Mouse (Mus musculus) heart, embryonic 11.5 days (tissue): ENCODE measurements around the gene Slc9a3r2. TPM values are rescaled to one million over a fixed set of nuclear protein-coding genes. Genes with fewer than 3 reads are reported as not detected.

Experiments used
- ATAC-seq: fragments of 200-750 bp; cut with Nextera tagmentation; replicated peaks from 2 replicates; pipeline ENCODE4 v1.8.0; 2017; ENCODE audit warnings: moderate library complexity; ENCODE audit not compliant: insufficient number of reproducible peaks, low FRiP score, low TSS enrichment
- H3K27ac ChIP-seq: fragments of 300-500 bp; sonication (generic); 2 replicates; pipeline ENCODE4 v1.5.1; 2014; ENCODE audit warnings: mild to moderate bottlenecking, low read depth, low read length
- H3K27me3 ChIP-seq: fragments of 300-500 bp; sonication (generic); 2 replicates; pipeline ENCODE4 v1.6.1; 2014; ENCODE audit warnings: mild to moderate bottlenecking, low read length, mixed read lengths; ENCODE audit not compliant: control insufficient read depth, insufficient read depth
- H3K36me3 ChIP-seq: fragments of 300-500 bp; sonication (generic); 2 replicates; pipeline ENCODE4 v1.6.1; 2014; ENCODE audit warnings: mild to moderate bottlenecking, low read length, moderate library complexity, mixed read lengths; ENCODE audit not compliant: control insufficient read depth, insufficient read depth
- H3K4me1 ChIP-seq: fragments of 300-500 bp; sonication (generic); 2 replicates; pipeline ENCODE4 v1.6.1; 2014; ENCODE audit warnings: low read length; ENCODE audit not compliant: control insufficient read depth, insufficient read depth
- H3K4me2 ChIP-seq: fragments of 300-500 bp; sonication (generic); 2 replicates; pipeline ENCODE4 v1.6.1; 2014; ENCODE audit warnings: mild to moderate bottlenecking, moderate library complexity
- H3K4me3 ChIP-seq: fragments of 300-500 bp; sonication (generic); 2 replicates; pipeline ENCODE4 v1.5.1; 2014; ENCODE audit warnings: low read depth, low read length
- H3K9ac ChIP-seq: fragments of 300-500 bp; sonication (generic); 2 replicates; pipeline ENCODE4 v1.6.1; 2014; ENCODE audit warnings: mild to moderate bottlenecking, low read depth, low read length, moderate library complexity
- H3K9me3 ChIP-seq: fragments of 300-500 bp; sonication (generic); replicated peaks from 2 replicates; pipeline ENCODE4 v1.6.1; 2016; ENCODE audit warnings: low read length; ENCODE audit not compliant: control insufficient read depth
- WGBS: fragments of 180-500 bp; shearing (Covaris S2); extraction: QIAGEN DNeasy Blood & Tissue Kit; methylation state at CpG from one replicate; pipeline ENCODE4 v1.1.7; 2014; ENCODE audit not compliant: insufficient replicate concordance; 5-methylcytosine and 5-hydroxymethylcytosine counted together
- polyA plus RNA-seq: library from polyadenylated mRNA; unstranded; fragments of >200 nt; fragmentation: Nextera tagmentation; extraction: Ambion mirVana; gene quantifications from 2 replicates; pipeline ENCODE4 v1.2.1, GENCODE M21; 2014

Gene Slc9a3r2
- polyA plus RNA-seq, 1 experiment from 2014 or later, result 52.7 TPM

DNA sequence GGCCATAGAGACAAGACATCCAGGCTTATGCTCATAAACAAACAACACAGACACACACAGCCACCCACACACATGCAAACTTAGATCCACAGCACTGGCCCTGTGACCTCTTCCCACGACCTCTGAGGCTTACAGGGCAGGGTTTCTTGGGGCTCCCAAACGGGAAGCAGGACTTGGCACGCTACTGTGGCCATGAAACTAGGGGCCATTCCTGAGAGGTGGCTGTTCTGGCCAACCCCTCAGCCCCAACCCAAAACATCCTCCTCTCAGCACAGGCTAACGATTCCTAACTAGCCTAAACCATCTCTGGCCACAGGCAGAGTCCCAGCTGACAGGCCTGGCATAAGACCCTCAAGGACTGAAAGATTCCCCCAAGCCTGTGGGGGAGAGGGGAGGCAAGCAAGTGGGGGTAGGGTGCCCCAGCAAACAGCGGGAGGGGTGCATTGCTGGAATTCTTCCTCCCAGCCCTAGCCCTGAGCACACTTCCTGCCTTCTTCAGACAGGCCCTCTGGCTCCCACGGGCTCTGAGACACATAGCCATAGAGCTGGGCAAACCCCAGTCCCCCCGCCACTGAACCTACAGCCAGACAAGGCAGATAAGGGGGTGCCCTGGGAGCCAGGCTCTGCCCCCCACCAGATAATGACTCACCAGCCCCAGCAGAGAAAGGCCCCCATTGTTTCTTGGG lies 6.0 kb downstream of the Slc9a3r2 start:
- WGBS, result 32% methylated on average over 7 of the region's 7 CpGs
- peak; percentile 43 for ATAC-seq
- Histone ChIP-seq H3K27ac (peak overlapping the region; percentile 88), H3K9ac (peak overlapping the region; percentile 61), H3K27me3 (peaks cover 48% of the 10 kb centered on the region), H3K4me1 (peaks cover 43% of the 10 kb centered on the region), H3K4me2 (peak overlapping the region; percentile 20), H3K9me3 (no peaks in the 10 kb centered on the region), H3K4me3 (no peak overlapping the region), H3K36me3 (peaks cover 2% of the 10 kb centered on the region; the same call in 1 of the 2 replicates)

DNA sequence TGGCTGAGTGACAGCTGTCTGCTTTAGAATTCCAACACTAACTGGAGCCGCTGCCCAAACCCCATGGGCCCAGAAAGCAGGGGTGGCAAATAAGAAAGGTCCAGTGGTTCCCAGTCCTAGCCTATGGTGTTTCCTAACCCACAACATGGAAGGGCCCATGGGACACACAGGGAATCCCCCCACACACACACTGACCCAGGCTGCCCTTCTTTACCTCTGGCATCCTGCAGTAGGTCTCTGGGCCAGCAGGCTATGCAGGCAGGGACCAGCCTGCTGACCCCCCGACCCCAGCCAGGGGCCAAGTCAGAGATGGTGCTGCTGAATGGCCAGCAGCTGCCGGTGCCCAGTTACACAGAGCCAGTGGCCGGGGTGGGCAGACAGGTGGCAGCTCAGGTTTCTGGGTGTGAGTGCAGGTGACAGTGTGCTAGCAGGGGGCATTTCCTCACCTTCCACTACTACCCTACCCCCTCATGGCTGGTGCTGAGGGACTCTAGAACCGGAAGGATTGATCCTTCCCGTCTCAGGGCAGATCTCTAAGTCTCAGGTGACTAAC lies 7.3 kb downstream of the Slc9a3r2 start:
- Histone ChIP-seq H3K4me1 (peaks cover 40% of the 10 kb centered on the region), H3K36me3 (peaks cover 2% of the 10 kb centered on the region; the same call in 1 of the 2 replicates), H3K27ac (no peak overlapping the region), H3K9me3 (no peaks in the 10 kb centered on the region), H3K4me2 (no peak overlapping the region), H3K4me3 (no peak overlapping the region), H3K27me3 (peaks cover 48% of the 10 kb centered on the region), H3K9ac (no peak overlapping the region)
- WGBS, result 65% methylated on average over 6 of the region's 6 CpGs
- no peak for ATAC-seq

DNA sequence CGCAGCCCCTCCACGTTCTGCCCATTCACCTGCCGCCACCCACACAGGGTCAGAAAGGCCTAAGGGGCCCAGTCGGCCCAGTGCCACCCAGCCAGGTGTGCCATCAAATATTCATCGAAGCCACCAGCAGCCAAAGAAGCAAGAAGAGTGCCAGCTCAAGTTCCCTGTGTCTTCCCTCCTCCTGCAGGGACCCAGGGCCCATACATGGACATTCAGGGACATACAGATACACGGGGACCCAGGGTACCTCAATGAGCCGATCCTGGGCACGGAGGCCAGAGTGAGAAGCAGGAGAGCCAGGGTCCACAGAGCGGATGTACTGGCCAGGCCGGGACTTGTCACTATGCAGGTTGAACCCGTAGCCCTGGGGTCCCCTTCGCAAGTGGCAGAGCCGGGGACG lies 8.2 kb downstream of the Slc9a3r2 start:
- H3K36me3 ChIP-seq, result peaks cover 2% of the 10 kb centered on the region; the same call in 1 of the 2 replicates

DNA sequence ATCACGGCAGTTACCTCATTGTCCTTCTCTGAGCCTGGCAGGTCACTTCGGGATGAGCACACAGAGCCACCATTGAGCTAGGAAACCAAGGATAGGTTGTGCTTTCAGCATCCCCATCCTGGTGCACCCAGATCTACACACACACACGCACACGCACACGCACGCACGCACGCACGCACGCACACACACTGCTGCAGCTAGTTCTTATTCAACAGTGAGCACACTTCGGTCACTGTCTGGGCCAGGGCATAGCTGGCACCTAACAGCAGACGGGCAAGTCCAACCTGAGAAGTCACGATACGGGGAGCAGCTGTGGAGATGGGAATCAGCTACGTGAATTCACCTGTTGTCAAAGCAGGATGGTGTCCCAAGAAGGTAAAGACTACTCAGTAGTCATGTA lies 9.5 kb downstream of the Slc9a3r2 start:
- H3K4me2 ChIP-seq, result no peak overlapping the region
- H3K9ac ChIP-seq, result no peak overlapping the region
- no peak for ATAC-seq
- H3K36me3 ChIP-seq, result peaks cover 2% of the 10 kb centered on the region; the same call in 1 of the 2 replicates
- no peak overlapping the region for H3K27ac ChIP-seq
- peaks cover 45% of the 10 kb centered on the region for H3K27me3 ChIP-seq
- no peaks in the 10 kb centered on the region for H3K9me3 ChIP-seq
- H3K4me3 ChIP-seq, result no peak overlapping the region
- peaks cover 41% of the 10 kb centered on the region for H3K4me1 ChIP-seq
- WGBS, result 91% methylated on average over 15 of the region's 15 CpGs

More for the DNA sequence above, 8.2 kb downstream of the Slc9a3r2 start:
- H3K9ac ChIP-seq, result no peak overlapping the region
- H3K27ac ChIP-seq, result no peak overlapping the region
- H3K27me3 ChIP-seq, result peaks cover 45% of the 10 kb centered on the region
- H3K9me3 ChIP-seq, result no peaks in the 10 kb centered on the region
- no peak overlapping the region for H3K4me2 ChIP-seq
- ATAC-seq, result no peak
- H3K4me3 ChIP-seq, result no peak overlapping the region
- H3K4me1 ChIP-seq, result peaks cover 39% of the 10 kb centered on the region
- 85% methylated on average over 14 of the region's 14 CpGs for WGBS

DNA sequence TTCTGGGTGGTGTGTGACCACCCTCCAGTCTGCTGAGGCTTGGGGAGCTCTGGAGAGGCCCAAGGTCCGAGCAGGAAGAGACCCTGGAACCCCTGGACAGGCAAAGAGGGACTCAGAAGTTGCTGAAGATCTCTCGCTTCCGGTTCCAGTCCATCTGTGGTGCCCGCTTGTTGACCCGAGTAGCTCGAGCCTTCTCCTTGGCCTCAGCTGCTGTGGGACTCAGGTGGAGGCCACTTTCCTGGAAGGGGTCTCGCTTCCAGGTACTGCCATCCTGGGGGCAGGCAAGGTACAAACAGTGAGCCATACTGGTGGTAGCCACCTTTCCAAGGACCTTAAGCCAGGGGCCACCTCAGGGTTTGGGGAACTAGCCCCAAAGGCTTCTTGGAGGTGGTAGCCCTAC lies 10.0 kb downstream of the Slc9a3r2 start:
- peaks cover 36% of the 10 kb centered on the region for H3K4me1 ChIP-seq
- WGBS, result 84% methylated on average over 7 of the region's 7 CpGs
- H3K27me3 ChIP-seq, result peaks cover 45% of the 10 kb centered on the region

DNA sequence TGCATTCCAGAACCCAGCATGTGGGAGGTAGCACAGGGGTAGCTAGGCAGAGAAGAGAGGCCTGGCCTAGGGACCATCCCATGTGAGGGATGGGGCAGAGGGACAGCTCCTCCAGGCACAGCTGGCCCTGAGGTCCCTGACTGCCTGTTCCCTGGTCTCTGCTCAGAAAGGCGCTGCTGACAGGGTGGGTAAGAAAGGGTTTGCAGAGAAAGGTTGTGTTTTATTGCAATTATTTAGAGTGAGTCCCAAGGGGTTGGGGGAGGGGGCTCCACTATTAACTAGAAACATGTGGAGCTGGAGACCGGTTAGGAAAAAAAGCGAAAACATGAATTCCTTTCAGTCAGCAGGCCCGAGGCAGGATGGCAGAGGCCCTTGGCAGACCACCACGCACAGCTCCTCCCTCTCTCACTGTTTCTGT lies 10.5 kb downstream of the Slc9a3r2 start:
- Histone ChIP-seq H3K4me3 (no peak overlapping the region), H3K27ac (peak overlapping the region; percentile 71), H3K4me1 (peaks cover 31% of the 10 kb centered on the region), H3K27me3 (peaks cover 49% of the 10 kb centered on the region), H3K36me3 (peaks cover 2% of the 10 kb centered on the region; the same call in 1 of the 2 replicates), H3K4me2 (no peak overlapping the region), H3K9me3 (no peaks in the 10 kb centered on the region), H3K9ac (peak overlapping the region; percentile 22; the same call in 1 of the 2 replicates)
- 59% methylated on average over 5 of the region's 5 CpGs for WGBS
- ATAC-seq, result no peak; the same call in 1 of the 2 replicates

More for the DNA sequence above, 10.0 kb downstream of the Slc9a3r2 start:
- Histone ChIP-seq H3K4me3 (no peak overlapping the region), H3K36me3 (peaks cover 2% of the 10 kb centered on the region; the same call in 1 of the 2 replicates), H3K9me3 (no peaks in the 10 kb centered on the region), H3K9ac (peak overlapping the region; percentile 22; the same call in 1 of the 2 replicates), H3K4me2 (no peak overlapping the region), H3K27ac (peak overlapping the region; percentile 71)
- no peak for ATAC-seq

DNA sequence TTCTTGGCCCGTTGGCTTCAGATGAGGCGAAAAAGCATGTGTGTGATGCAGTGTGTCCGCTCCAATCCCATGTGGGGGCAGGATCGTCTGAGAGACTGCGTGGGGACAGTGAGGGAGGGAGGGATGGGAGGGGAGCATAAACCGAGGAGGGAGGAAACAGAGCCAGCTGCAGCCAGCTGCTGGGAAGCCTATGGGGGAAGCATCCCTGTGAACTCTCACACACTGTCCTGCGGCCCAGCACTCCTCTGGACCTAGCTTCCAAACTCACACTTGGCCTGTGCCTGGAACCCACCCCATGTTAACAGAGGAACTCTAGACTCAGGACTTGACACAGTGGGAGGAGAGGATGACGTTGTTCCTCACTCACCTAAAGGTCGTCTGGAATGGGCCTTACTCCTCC lies 11.3 kb downstream of the Slc9a3r2 start:
- no peak overlapping the region for H3K4me2 ChIP-seq
- peaks cover 24% of the 10 kb centered on the region for H3K4me1 ChIP-seq
- H3K27ac ChIP-seq, result peak overlapping the region; percentile 54
- no peaks in the 10 kb centered on the region for H3K9me3 ChIP-seq
- 69% methylated on average over 9 of the region's 9 CpGs for WGBS
- H3K4me3 ChIP-seq, result no peak overlapping the region
- no peak for ATAC-seq
- H3K36me3 ChIP-seq, result peaks cover 2% of the 10 kb centered on the region; the same call in 1 of the 2 replicates
- H3K27me3 ChIP-seq, result peaks cover 54% of the 10 kb centered on the region
- no peak overlapping the region for H3K9ac ChIP-seq

DNA sequence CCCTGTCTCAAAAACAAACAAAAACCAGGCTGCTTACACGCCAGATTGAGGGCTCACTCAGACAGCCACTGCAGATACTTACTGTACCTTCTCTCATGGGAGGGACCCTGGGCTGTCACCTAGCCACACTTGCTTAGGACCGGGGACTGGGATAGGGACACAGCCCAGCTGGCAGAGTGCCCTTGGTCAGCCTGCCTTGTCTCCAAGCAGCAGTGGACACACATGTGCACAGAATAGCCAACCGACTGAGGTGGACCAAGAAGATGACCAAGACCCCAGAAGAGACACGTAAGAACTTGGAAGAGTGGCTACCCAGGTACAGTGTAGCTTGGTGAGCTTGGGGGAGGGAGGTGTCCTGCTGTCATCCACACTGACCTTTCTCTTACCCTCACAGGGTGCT lies 11.9 kb downstream of the Slc9a3r2 start:
- Histone ChIP-seq H3K27ac (no peak overlapping the region), H3K27me3 (peaks cover 54% of the 10 kb centered on the region), H3K4me3 (no peak overlapping the region), H3K9me3 (no peaks in the 10 kb centered on the region), H3K4me2 (no peak overlapping the region), H3K4me1 (peaks cover 24% of the 10 kb centered on the region), H3K36me3 (peaks cover 2% of the 10 kb centered on the region; the same call in 1 of the 2 replicates), H3K9ac (no peak overlapping the region)
- ATAC-seq, result no peak
- WGBS, result 89% methylated on average over 4 of the region's 4 CpGs
